Mouse (Mus musculus): ENCODE data around the gene Casc1. TPM values are rescaled to one million over a fixed set of nuclear protein-coding genes. Genes with fewer than 3 reads are reported as not detected.
"Not testable (repeated sequence)": the region's sequence is repeated elsewhere in the genome, so short reads cannot be mapped to it uniquely, and the experiment has no call there.

Casc1 gene
- polyA plus RNA-seq, 1 experiment from 2014 or later, result 0.13 TPM

- DNase-seq (ENCODE audit: low spot score) (no peak), ATAC-seq (replicated peaks; ENCODE audit: insufficient number of reproducible peaks, low FRiP score, low TSS enrichment, low read depth) (no peak)
- Histone ChIP-seq H3K27ac (replicated peaks; ENCODE audit: low read depth, low read length) (no peak overlapping the region), H3K4me1 (ENCODE audit: control insufficient read depth, insufficient read depth, low read length) (no peaks in the 10 kb centered on the region; the same call in 1 of the 2 replicates), H3K9me3 (replicated peaks; ENCODE audit: control insufficient read depth, low read length) (no peaks in the 10 kb centered on the region), H3K4me3 (ENCODE audit: low read depth, low read length) (no peak overlapping the region), H3K27me3 (ENCODE audit: control insufficient read depth, insufficient read depth, low read length) (no peaks in the 10 kb centered on the region), H3K9ac (replicated peaks; ENCODE audit: low read length) (no peak overlapping the region), H3K4me2 (ENCODE audit: low read depth, low read length) (no peak overlapping the region), H3K36me3 (replicated peaks; ENCODE audit: control insufficient read depth, insufficient read depth, low read depth, low read length) (no peaks in the 10 kb centered on the region)
- 89% methylated on average over 12 of the region's 12 CpGs for WGBS
These were observed 69.0 kb downstream of the Casc1 start for GRCm38 (mm10) chr6:145141827-145142226.

- Histone ChIP-seq H3K27ac (replicated peaks; ENCODE audit: low read depth, low read length) (no peak overlapping the region), H3K4me2 (ENCODE audit: low read depth, low read length) (no peak overlapping the region), H3K36me3 (replicated peaks; ENCODE audit: control insufficient read depth, insufficient read depth, low read depth, low read length) (no peaks in the 10 kb centered on the region), H3K9me3 (replicated peaks; ENCODE audit: control insufficient read depth, low read length) (no peaks in the 10 kb centered on the region), H3K4me1 (ENCODE audit: control insufficient read depth, insufficient read depth, low read length) (no peaks in the 10 kb centered on the region; the same call in 1 of the 2 replicates), H3K27me3 (ENCODE audit: control insufficient read depth, insufficient read depth, low read length) (no peaks in the 10 kb centered on the region), H3K9ac (replicated peaks; ENCODE audit: low read length) (no peak overlapping the region), H3K4me3 (ENCODE audit: low read depth, low read length) (no peak overlapping the region)
- 67% methylated on average over 11 of the region's 11 CpGs for WGBS
- DNase-seq (ENCODE audit: low spot score) (no peak), ATAC-seq (replicated peaks; ENCODE audit: insufficient number of reproducible peaks, low FRiP score, low TSS enrichment, low read depth) (no peak)
These were observed 70.1 kb downstream of the Casc1 start for GRCm38 (mm10) chr6:145140706-145141105.

GRCm38 (mm10) chr6:145139776-145140475 is 70.9 kb downstream of the Casc1 start:
- Histone ChIP-seq H3K27me3 (ENCODE audit: control insufficient read depth, insufficient read depth, low read length) (no peaks in the 10 kb centered on the region), H3K9ac (replicated peaks; ENCODE audit: low read length) (no peak overlapping the region), H3K4me2 (ENCODE audit: low read depth, low read length) (no peak overlapping the region), H3K27ac (replicated peaks; ENCODE audit: low read depth, low read length) (no peak overlapping the region), H3K9me3 (replicated peaks; ENCODE audit: control insufficient read depth, low read length) (no peaks in the 10 kb centered on the region), H3K36me3 (replicated peaks; ENCODE audit: control insufficient read depth, insufficient read depth, low read depth, low read length) (no peaks in the 10 kb centered on the region), H3K4me1 (ENCODE audit: control insufficient read depth, insufficient read depth, low read length) (no peaks in the 10 kb centered on the region; the same call in 1 of the 2 replicates), H3K4me3 (ENCODE audit: low read depth, low read length) (no peak overlapping the region)
- DNase-seq (ENCODE audit: low spot score) (no peak), ATAC-seq (replicated peaks; ENCODE audit: insufficient number of reproducible peaks, low FRiP score, low TSS enrichment, low read depth) (no peak)
- 77% methylated on average over 11 of the region's 11 CpGs for WGBS

GRCm38 (mm10) chr6:145139236-145139635 is 71.6 kb downstream of the Casc1 start:
- no peak overlapping the region for H3K4me2 ChIP-seq (ENCODE audit: low read depth, low read length)
- ATAC-seq (replicated peaks; ENCODE audit: insufficient number of reproducible peaks, low FRiP score, low TSS enrichment, low read depth) (no peak), DNase-seq (ENCODE audit: low spot score) (no peak)
- H3K36me3 ChIP-seq (replicated peaks; ENCODE audit: control insufficient read depth, insufficient read depth, low read depth, low read length), result no peaks in the 10 kb centered on the region
- no peak overlapping the region for H3K9ac ChIP-seq (replicated peaks; ENCODE audit: low read length)
- WGBS, result 88% methylated on average over 13 of the region's 13 CpGs
- H3K4me3 ChIP-seq (ENCODE audit: low read depth, low read length), result no peak overlapping the region
- no peaks in the 10 kb centered on the region for H3K27me3 ChIP-seq (ENCODE audit: control insufficient read depth, insufficient read depth, low read length)
- no peaks in the 10 kb centered on the region for H3K9me3 ChIP-seq (replicated peaks; ENCODE audit: control insufficient read depth, low read length)
- H3K27ac ChIP-seq (replicated peaks; ENCODE audit: low read depth, low read length), result no peak overlapping the region
- H3K4me1 ChIP-seq (ENCODE audit: control insufficient read depth, insufficient read depth, low read length), result no peaks in the 10 kb centered on the region; the same call in 1 of the 2 replicates

- 91% methylated on average over 5 of the region's 5 CpGs for WGBS
- Histone ChIP-seq H3K4me3 (ENCODE audit: low read depth, low read length) (no peak overlapping the region), H3K9me3 (replicated peaks; ENCODE audit: control insufficient read depth, low read length) (no peaks in the 10 kb centered on the region), H3K9ac (replicated peaks; ENCODE audit: low read length) (no peak overlapping the region), H3K27me3 (ENCODE audit: control insufficient read depth, insufficient read depth, low read length) (no peaks in the 10 kb centered on the region), H3K27ac (replicated peaks; ENCODE audit: low read depth, low read length) (no peak overlapping the region), H3K4me2 (ENCODE audit: low read depth, low read length) (no peak overlapping the region), H3K4me1 (ENCODE audit: control insufficient read depth, insufficient read depth, low read length) (no peaks in the 10 kb centered on the region), H3K36me3 (replicated peaks; ENCODE audit: control insufficient read depth, insufficient read depth, low read depth, low read length) (no peaks in the 10 kb centered on the region)
- no peak for ATAC-seq (replicated peaks; ENCODE audit: insufficient number of reproducible peaks, low FRiP score, low TSS enrichment, low read depth)
- no peak for DNase-seq (ENCODE audit: low spot score)
These were observed 74.0 kb downstream of the Casc1 start for GRCm38 (mm10) chr6:145136831-145137230.

GRCm38 (mm10) chr6:145135804-145136203 is 75.0 kb downstream of the Casc1 start:
- Histone ChIP-seq H3K27me3 (ENCODE audit: control insufficient read depth, insufficient read depth, low read length) (no peaks in the 10 kb centered on the region), H3K4me3 (ENCODE audit: low read depth, low read length) (no peak overlapping the region), H3K36me3 (replicated peaks; ENCODE audit: control insufficient read depth, insufficient read depth, low read depth, low read length) (no peaks in the 10 kb centered on the region), H3K9me3 (replicated peaks; ENCODE audit: control insufficient read depth, low read length) (no peaks in the 10 kb centered on the region), H3K4me2 (ENCODE audit: low read depth, low read length) (no peak overlapping the region), H3K27ac (replicated peaks; ENCODE audit: low read depth, low read length) (no peak overlapping the region), H3K4me1 (ENCODE audit: control insufficient read depth, insufficient read depth, low read length) (no peaks in the 10 kb centered on the region), H3K9ac (replicated peaks; ENCODE audit: low read length) (no peak overlapping the region)
- no peak for DNase-seq (ENCODE audit: low spot score)
- WGBS, result 52% methylated on average over 9 of the region's 9 CpGs
- no peak for ATAC-seq (replicated peaks; ENCODE audit: insufficient number of reproducible peaks, low FRiP score, low TSS enrichment, low read depth)

- H3K9ac ChIP-seq (replicated peaks; ENCODE audit: low read length), result no peak overlapping the region
- H3K4me1 ChIP-seq (ENCODE audit: control insufficient read depth, insufficient read depth, low read length), result no peaks in the 10 kb centered on the region
- no peaks in the 10 kb centered on the region for H3K9me3 ChIP-seq (replicated peaks; ENCODE audit: control insufficient read depth, low read length)
- WGBS, result 81% methylated on average over 3 of the region's 3 CpGs
- no peaks in the 10 kb centered on the region for H3K27me3 ChIP-seq (ENCODE audit: control insufficient read depth, insufficient read depth, low read length)
- H3K36me3 ChIP-seq (replicated peaks; ENCODE audit: control insufficient read depth, insufficient read depth, low read depth, low read length), result no peaks in the 10 kb centered on the region
- DNase-seq (ENCODE audit: low spot score), result no peak
- H3K4me3 ChIP-seq (ENCODE audit: low read depth, low read length), result no peak overlapping the region
- no peak overlapping the region for H3K4me2 ChIP-seq (ENCODE audit: low read depth, low read length)
- ATAC-seq (replicated peaks; ENCODE audit: insufficient number of reproducible peaks, low FRiP score, low TSS enrichment, low read depth), result no peak
- H3K27ac ChIP-seq (replicated peaks; ENCODE audit: low read depth, low read length), result no peak overlapping the region
These were observed 75.5 kb downstream of the Casc1 start for GRCm38 (mm10) chr6:145135295-145135694.

GRCm38 (mm10) chr6:145132969-145133368 is 77.8 kb downstream of the Casc1 start:
- not testable (repeated sequence) for H3K27ac ChIP-seq (replicated peaks; ENCODE audit: low read depth, low read length); DNase-seq (ENCODE audit: low spot score); H3K4me3 ChIP-seq (ENCODE audit: low read depth, low read length); H3K4me2 ChIP-seq (ENCODE audit: low read depth, low read length); H3K4me1 ChIP-seq (ENCODE audit: control insufficient read depth, insufficient read depth, low read length); H3K27me3 ChIP-seq (ENCODE audit: control insufficient read depth, insufficient read depth, low read length); H3K9me3 ChIP-seq (replicated peaks; ENCODE audit: control insufficient read depth, low read length); H3K9ac ChIP-seq (replicated peaks; ENCODE audit: low read length); H3K36me3 ChIP-seq (replicated peaks; ENCODE audit: control insufficient read depth, insufficient read depth, low read depth, low read length); ATAC-seq (replicated peaks; ENCODE audit: insufficient number of reproducible peaks, low FRiP score, low TSS enrichment, low read depth)
- WGBS, result 74% methylated on average over 5 of the region's 5 CpGs
